Mouse (Mus musculus): ENCODE measurements around the gene Ppm1j. TPM values are rescaled to one million over a fixed set of nuclear protein-coding genes. Genes with fewer than 3 reads are reported as not detected.

The Ppm1j gene
- total RNA-seq, 1 experiment, result 25.7 TPM

DNA sequence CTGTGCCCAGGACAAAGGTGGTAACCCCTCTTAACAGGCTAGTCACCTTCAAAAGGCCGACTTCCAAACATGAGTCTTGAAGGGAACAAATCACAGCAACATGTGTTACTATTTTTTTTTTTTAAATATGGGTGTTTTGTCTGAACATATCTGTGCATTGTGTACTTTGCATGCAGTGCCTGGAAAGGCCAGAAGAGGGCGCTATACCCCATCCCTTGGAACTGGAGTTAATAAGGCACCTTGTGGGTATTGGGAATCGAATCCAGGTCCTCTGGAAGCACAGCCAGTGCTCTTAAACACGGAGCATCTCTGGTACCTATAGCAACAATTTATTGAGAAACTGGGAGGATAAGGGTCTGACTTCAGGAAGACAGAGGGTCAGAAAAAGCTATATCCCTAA, 15.8 kb upstream of the Ppm1j start:
- Histone ChIP-seq H3K27ac (ENCODE audit: insufficient read depth, low read depth, low read length, poor library complexity, severe bottlenecking) (no peak overlapping the region), H3K4me1 (ENCODE audit: control insufficient read depth in 2 of 2, insufficient read depth in 2 of 2, low read length in 2 of 2, poor library complexity in 1 of 2) (no peaks in the 10 kb centered on the region), H3K9me3 (ENCODE audit: control insufficient read depth, insufficient read depth, low read depth, low read length) (no peaks in the 10 kb centered on the region), H3K4me3 (ENCODE audit: insufficient read depth in 1 of 2, low read depth in 1 of 2, low read length in 2 of 2, poor library complexity in 1 of 2, severe bottlenecking in 1 of 2) (no peak overlapping the region), H3K36me3 (ENCODE audit: control insufficient read depth, insufficient read depth, low read length, poor library complexity, severe bottlenecking) (no peaks in the 10 kb centered on the region), H3K9ac (ENCODE audit: insufficient read depth, low read depth, low read length, poor library complexity, severe bottlenecking) (no peak overlapping the region)
- in situ Hi-C loops (cut with MboI; ENCODE audit: low sequenced_read_pairs in 2 of 2, unreplicated experiment in 2 of 2), result loop anchor here in 1 of 2 experiments (25.0 kb wide), 1 partner anchor 297 kb away; the partner anchor contains the start of genes 4930564D02Rik and Cttnbp2nl
- peak; percentile 70 for TF ChIP-seq ZNF384 (IDR thresholded peaks at IDR 0.05; ENCODE audit: low read depth, low read length)
- no peak for TF ChIP-seq HCFC1 (IDR thresholded peaks at IDR 0.05; ENCODE audit: borderline replicate concordance, insufficient read depth, low read length)
- DNase-seq (ENCODE audit: low read depth, low spot score), result no peak

GRCm38 (mm10) chr3:104767141-104767540, 13.7 kb upstream of the Ppm1j start:
- no peak overlapping the region for H3K4me3 ChIP-seq (ENCODE audit: insufficient read depth in 1 of 2, low read depth in 1 of 2, low read length in 2 of 2, poor library complexity in 1 of 2, severe bottlenecking in 1 of 2)
- no peak for DNase-seq (ENCODE audit: low read depth, low spot score)
- H3K36me3 ChIP-seq (ENCODE audit: control insufficient read depth, insufficient read depth, low read length, poor library complexity, severe bottlenecking), result no peaks in the 10 kb centered on the region
- in situ Hi-C loops (cut with MboI; ENCODE audit: low sequenced_read_pairs in 2 of 2, unreplicated experiment in 2 of 2), result loop anchor here in 1 of 2 experiments (25.0 kb wide), 1 partner anchor 295 kb away; the partner anchor contains the start of genes 4930564D02Rik and Cttnbp2nl
- H3K9ac ChIP-seq (ENCODE audit: insufficient read depth, low read depth, low read length, poor library complexity, severe bottlenecking), result no peak overlapping the region
- no peaks in the 10 kb centered on the region for H3K4me1 ChIP-seq (ENCODE audit: control insufficient read depth in 2 of 2, insufficient read depth in 2 of 2, low read length in 2 of 2, poor library complexity in 1 of 2)
- H3K27ac ChIP-seq (ENCODE audit: insufficient read depth, low read depth, low read length, poor library complexity, severe bottlenecking), result no peak overlapping the region
- no peaks in the 10 kb centered on the region for H3K9me3 ChIP-seq (ENCODE audit: control insufficient read depth, insufficient read depth, low read depth, low read length)
- no peak for TF ChIP-seq CHD2 (IDR thresholded peaks at IDR 0.05; ENCODE audit: low read depth, low read length)
- TF ChIP-seq ZNF384 (IDR thresholded peaks at IDR 0.05; ENCODE audit: low read depth, low read length), result no peak

- in situ Hi-C loops (cut with MboI; ENCODE audit: low sequenced_read_pairs in 2 of 2, unreplicated experiment in 2 of 2), result loop anchor here in 1 of 2 experiments (25.0 kb wide), 1 partner anchor 295 kb away; the partner anchor contains the start of genes 4930564D02Rik and Cttnbp2nl
- H3K27ac ChIP-seq (ENCODE audit: insufficient read depth, low read depth, low read length, poor library complexity, severe bottlenecking), result no peak overlapping the region
- no peak overlapping the region for H3K9ac ChIP-seq (ENCODE audit: insufficient read depth, low read depth, low read length, poor library complexity, severe bottlenecking)
- H3K9me3 ChIP-seq (ENCODE audit: control insufficient read depth, insufficient read depth, low read depth, low read length), result no peaks in the 10 kb centered on the region
- TF ChIP-seq ZNF384 (IDR thresholded peaks at IDR 0.05; ENCODE audit: low read depth, low read length), result no peak
- no peak for DNase-seq (ENCODE audit: low read depth, low spot score)
- H3K4me3 ChIP-seq (ENCODE audit: insufficient read depth in 1 of 2, low read depth in 1 of 2, low read length in 2 of 2, poor library complexity in 1 of 2, severe bottlenecking in 1 of 2), result no peak overlapping the region
- no peaks in the 10 kb centered on the region for H3K4me1 ChIP-seq (ENCODE audit: control insufficient read depth in 2 of 2, insufficient read depth in 2 of 2, low read length in 2 of 2, poor library complexity in 1 of 2)
- no peaks in the 10 kb centered on the region for H3K36me3 ChIP-seq (ENCODE audit: control insufficient read depth, insufficient read depth, low read length, poor library complexity, severe bottlenecking)
Measured at GRCm38 (mm10) chr3:104767716-104768115, 13.1 kb upstream of the Ppm1j start.

GRCm38 (mm10) chr3:104769135-104769534, 11.7 kb upstream of the Ppm1j start:
- DNase-seq (ENCODE audit: low read depth, low spot score), result no peak
- Histone ChIP-seq H3K4me1 (ENCODE audit: control insufficient read depth in 2 of 2, insufficient read depth in 2 of 2, low read length in 2 of 2, poor library complexity in 1 of 2) (no peaks in the 10 kb centered on the region), H3K9ac (ENCODE audit: insufficient read depth, low read depth, low read length, poor library complexity, severe bottlenecking) (no peak overlapping the region)

DNA sequence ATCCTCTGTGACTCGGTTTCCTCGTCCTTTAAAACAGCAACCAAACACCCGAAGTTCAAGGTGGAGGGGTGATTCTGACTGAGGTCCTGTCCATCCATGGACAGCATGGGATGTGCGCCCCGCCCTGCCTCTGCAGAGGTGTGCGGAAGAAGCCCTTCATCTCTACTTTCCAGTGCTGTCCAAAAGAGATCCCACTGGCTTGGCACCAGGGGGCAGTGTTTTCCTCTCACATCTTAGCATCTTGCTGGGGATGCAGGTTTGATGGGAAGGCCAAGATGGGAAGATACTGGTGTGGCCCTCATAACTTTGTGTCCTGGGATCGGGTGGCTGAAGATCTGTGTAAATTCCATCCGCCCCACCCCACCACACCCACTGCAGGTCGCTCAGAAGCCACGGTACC, 10.8 kb upstream of the Ppm1j start:
- no peaks in the 10 kb centered on the region for H3K4me1 ChIP-seq (ENCODE audit: control insufficient read depth in 2 of 2, insufficient read depth in 2 of 2, low read length in 2 of 2, poor library complexity in 1 of 2)
- no peak overlapping the region for H3K4me3 ChIP-seq (ENCODE audit: insufficient read depth in 1 of 2, low read depth in 1 of 2, low read length in 2 of 2, poor library complexity in 1 of 2, severe bottlenecking in 1 of 2)
- no peak for DNase-seq (ENCODE audit: low read depth, low spot score)
- H3K36me3 ChIP-seq (ENCODE audit: control insufficient read depth, insufficient read depth, low read length, poor library complexity, severe bottlenecking), result no peaks in the 10 kb centered on the region
- no peak overlapping the region for H3K27ac ChIP-seq (ENCODE audit: insufficient read depth, low read depth, low read length, poor library complexity, severe bottlenecking)
- TF ChIP-seq CHD2 (IDR thresholded peaks at IDR 0.05; ENCODE audit: low read depth, low read length) (no peak), MAFK (IDR thresholded peaks at IDR 0.05; ENCODE audit: insufficient read depth, low read depth, low read length) (no peak), ZC3H11A (IDR thresholded peaks at IDR 0.05; ENCODE audit: borderline replicate concordance, low read depth, low read length) (0 out of 2 replicates have a peak, but pooled peaks have one; percentile 19), ZNF384 (IDR thresholded peaks at IDR 0.05; ENCODE audit: low read depth, low read length) (no peak)
- in situ Hi-C loops (cut with MboI; ENCODE audit: low sequenced_read_pairs in 2 of 2, unreplicated experiment in 2 of 2), result loop anchor here (10.0 to 25.0 kb wide), 2 partner anchors 285 to 292 kb away; partner anchors contain the start of genes Cttnbp2nl (in 2 of the 2) and 4930564D02Rik (in 1 of the 2)
- no peaks in the 10 kb centered on the region for H3K9me3 ChIP-seq (ENCODE audit: control insufficient read depth, insufficient read depth, low read depth, low read length)
- H3K9ac ChIP-seq (ENCODE audit: insufficient read depth, low read depth, low read length, poor library complexity, severe bottlenecking), result no peak overlapping the region

More at GRCm38 (mm10) chr3:104769135-104769534, 11.7 kb upstream of the Ppm1j start:
- TF ChIP-seq ZC3H11A (IDR thresholded peaks at IDR 0.05; ENCODE audit: borderline replicate concordance, low read depth, low read length) (no peak), ZNF384 (IDR thresholded peaks at IDR 0.05; ENCODE audit: low read depth, low read length) (no peak), CHD2 (IDR thresholded peaks at IDR 0.05; ENCODE audit: low read depth, low read length) (no peak), MAFK (IDR thresholded peaks at IDR 0.05; ENCODE audit: insufficient read depth, low read depth, low read length) (no peak), HCFC1 (IDR thresholded peaks at IDR 0.05; ENCODE audit: borderline replicate concordance, insufficient read depth, low read length) (no peak)
- Histone ChIP-seq H3K4me3 (ENCODE audit: insufficient read depth in 1 of 2, low read depth in 1 of 2, low read length in 2 of 2, poor library complexity in 1 of 2, severe bottlenecking in 1 of 2) (no peak overlapping the region), H3K9me3 (ENCODE audit: control insufficient read depth, insufficient read depth, low read depth, low read length) (no peaks in the 10 kb centered on the region), H3K27ac (ENCODE audit: insufficient read depth, low read depth, low read length, poor library complexity, severe bottlenecking) (no peak overlapping the region), H3K36me3 (ENCODE audit: control insufficient read depth, insufficient read depth, low read length, poor library complexity, severe bottlenecking) (no peaks in the 10 kb centered on the region)
- in situ Hi-C loops (cut with MboI; ENCODE audit: low sequenced_read_pairs in 2 of 2, unreplicated experiment in 2 of 2), result loop anchor here in 1 of 2 experiments (25.0 kb wide), 1 partner anchor 293 kb away; the partner anchor contains the start of genes 4930564D02Rik and Cttnbp2nl
